Mouse (Mus musculus) limb, embryonic 11.5 days (tissue): ENCODE results near the gene Morn5. TPM values are rescaled to one million over a fixed set of nuclear protein-coding genes. Genes with fewer than 3 reads are reported as not detected.

Experiments
- polyA plus RNA-seq: library from polyadenylated mRNA; unstranded; fragments of >200 nt; fragmentation: Nextera tagmentation; extraction: Ambion mirVana; gene quantifications from 2 replicates; pipeline ENCODE4 v1.2.1, GENCODE M21; 2014

Gene Morn5
- polyA plus RNA-seq, 1 experiment from 2014 or later, result not detected

Other genes with a start within 250 kb of the Morn5 start
- 0.74 and 0.97 TPM in 2 replicates for gene Ttll11, start 69.5 kb upstream of the Morn5 start, polyA plus RNA-seq
- gene Ndufa8, start 52 bp upstream of the Morn5 start, polyA plus RNA-seq, result 195 and 196 TPM in 2 replicates
- 0.62 and 0.83 TPM in 2 replicates for gene Lhx6, start 56.0 kb downstream of the Morn5 start, polyA plus RNA-seq
- 26.5 and 31.1 TPM in 2 replicates for gene Mrrf, start 86.9 kb downstream of the Morn5 start, polyA plus RNA-seq
- gene Rbm18, start 87.3 kb downstream of the Morn5 start, polyA plus RNA-seq, result 88.5 and 92.6 TPM in 2 replicates
- 4.0 and 4.2 TPM in 2 replicates for gene Ptgs1, start 181.0 kb downstream of the Morn5 start, polyA plus RNA-seq